Mouse (Mus musculus) spleen, embryonic (tissue): ENCODE results near the gene Fam111a.

Experiments
- CTCF ChIA-PET: fragments of 350-600 bp; sonication (Branson Sonifier 250); formaldehyde crosslinking; loops from one replicate; lab custom pipeline; 2022; lab: Charles Lee

Gene Fam111a

DNA sequence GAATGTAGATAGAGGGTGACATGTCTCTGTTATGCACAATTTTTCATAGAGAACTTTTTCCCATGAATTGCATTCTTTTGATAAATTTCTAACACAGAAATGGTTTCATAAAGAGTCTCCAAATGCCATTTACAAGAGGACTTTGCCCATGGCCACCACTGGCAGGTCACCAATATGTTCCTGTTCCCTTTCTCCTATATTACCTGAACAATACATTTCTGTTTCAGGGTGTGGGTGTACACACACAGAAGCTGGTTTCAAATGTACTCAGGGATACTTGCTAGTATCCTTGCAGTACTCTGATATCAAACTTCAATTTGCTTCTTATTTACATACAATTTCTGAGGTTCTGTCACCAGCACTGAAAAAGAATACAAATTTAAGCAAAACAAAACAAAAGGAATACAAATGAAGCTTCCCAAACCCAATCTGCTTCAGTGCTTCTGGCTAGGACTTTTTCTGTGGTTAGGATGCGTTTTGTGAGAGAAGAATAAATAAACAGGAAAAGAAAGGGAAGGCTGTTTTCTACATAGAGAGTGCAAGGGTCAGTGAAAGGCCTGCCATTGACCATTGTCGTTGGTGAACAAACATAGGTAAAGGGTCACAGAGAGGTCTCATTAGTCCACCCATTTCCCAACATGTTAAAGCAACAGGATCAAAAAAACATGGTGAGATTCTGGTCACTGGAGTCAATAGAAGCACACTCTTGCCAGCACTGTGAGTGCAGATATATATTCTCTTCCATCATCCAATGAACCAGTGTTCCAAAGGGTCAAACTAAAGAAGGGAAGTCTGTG lies 55.3 kb downstream of the Fam111a start:
- CTCF ChIA-PET, result no interaction called here

DNA sequence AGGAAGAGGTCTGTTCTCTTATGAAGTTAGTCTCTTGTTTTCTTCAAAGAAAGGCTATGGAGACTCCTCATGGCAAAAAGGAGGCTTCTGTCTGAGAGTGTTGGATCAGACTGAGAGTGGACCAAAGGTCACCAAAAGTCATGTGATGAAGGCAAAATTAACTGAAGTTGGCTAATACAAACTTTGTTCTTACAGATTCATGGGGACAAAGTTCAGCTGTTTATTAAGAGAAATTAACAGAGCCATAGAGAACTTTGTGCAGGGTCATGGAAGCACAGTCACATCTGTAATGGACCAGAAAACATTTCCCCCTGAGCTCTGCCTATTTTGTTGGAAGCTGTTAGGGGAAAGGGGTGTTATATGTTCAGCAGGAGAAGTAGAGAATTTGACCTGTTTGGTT lies 62.8 kb downstream of the Fam111a start:
- CTCF ChIA-PET, result no interaction called here

DNA sequence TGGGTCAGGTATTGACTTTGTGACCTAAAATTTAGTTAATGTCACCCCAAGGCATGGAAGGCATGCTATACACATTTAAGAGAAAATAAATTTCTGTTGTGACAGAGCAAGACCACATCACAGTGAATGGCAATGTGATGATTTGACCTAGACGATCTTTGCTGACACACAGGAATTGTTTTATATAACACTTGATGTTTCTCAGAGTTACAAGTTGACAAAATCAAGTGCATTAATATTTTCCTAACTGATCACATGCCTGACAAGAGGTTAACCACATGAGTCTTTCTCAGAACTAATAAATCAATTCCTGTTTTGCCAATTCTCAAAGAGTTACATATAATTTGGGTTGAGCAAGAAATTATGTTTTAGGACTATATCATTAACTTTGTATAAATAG lies 68.1 kb downstream of the Fam111a start:
- CTCF ChIA-PET, result no interaction called here

DNA sequence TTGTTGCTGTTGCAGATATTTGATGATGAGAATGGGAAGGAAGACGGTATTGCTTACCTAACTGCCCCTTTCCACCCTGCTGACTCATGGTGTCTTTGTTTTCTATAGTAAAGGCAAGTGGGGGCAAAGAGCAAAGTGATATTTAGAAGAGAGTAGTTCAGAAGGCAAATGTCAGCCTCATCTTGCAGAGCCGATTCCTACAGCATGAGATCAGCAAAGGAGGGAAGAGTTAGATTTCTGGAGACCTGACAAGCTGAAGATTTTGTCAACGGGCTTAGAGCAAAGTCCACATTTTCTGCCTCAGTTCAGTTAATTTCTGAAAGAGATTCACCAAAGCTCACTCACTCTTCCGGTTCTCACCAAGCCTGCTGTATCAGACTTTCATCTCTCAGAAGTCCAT lies 87.6 kb downstream of the Fam111a start, which contains the start of gene Glyat:
Glyat (plus strand) TSS at position 133 of the 400 bp plus-strand sequence.
- CTCF ChIA-PET, result no interaction called here

DNA sequence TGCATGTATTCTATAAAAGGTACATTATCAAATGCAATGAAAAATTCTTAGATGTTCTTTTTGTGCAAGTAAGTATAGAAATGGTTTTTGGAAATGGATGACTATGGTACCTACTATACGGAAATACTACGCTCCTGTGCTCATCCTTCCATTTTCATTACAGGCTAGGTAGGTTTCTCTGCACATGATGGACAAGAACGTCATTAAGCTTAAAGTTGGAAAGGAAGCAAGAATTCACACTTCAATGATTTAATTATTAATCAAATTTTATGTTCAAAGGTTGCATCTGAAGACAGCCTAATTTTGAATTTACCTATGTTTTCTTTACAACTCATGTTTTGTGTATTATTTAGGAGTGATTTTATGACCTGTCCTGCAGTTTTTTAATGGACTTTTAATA lies 88.7 kb downstream of the Fam111a start:
- CTCF ChIA-PET, result no interaction called here

DNA sequence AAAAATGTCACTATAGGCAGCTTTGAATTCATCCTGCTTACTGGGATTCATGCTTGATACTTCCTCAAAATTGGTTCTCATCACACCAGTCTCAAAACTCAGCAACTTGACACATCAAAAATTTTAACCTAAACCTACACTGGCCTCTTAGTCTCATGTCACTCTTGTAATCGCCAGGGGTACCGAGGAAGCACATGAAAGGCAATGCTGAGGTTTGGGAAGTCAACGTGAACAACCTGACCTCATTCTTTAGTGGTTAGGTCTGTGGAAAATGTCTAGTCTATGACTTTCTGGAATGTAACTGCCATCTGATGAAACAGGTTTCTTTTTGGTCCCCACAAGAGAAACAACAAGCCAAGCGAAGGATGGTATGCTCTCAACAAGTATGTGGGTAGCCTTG lies 89.4 kb downstream of the Fam111a start:
- CTCF ChIA-PET, result no interaction called here

DNA sequence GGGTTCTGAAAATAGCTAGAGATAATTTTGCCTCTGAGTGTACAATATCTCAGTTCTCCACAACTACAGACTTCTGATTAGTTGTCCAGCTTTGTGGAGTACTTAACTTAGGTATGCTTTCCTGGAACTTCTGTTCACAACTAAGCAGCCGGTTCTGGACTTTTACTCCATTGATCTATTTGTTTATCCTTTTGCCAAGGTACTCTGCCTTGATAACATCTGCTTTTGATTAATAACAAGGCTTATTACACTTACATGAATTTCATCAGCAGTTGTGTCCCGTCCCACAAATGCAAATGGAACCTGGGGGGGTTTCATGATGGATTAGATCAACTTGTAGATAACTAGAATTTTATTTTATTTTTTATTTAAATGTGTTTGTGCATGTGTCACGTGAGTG lies 91.3 kb downstream of the Fam111a start:
- CTCF ChIA-PET, result no interaction called here

DNA sequence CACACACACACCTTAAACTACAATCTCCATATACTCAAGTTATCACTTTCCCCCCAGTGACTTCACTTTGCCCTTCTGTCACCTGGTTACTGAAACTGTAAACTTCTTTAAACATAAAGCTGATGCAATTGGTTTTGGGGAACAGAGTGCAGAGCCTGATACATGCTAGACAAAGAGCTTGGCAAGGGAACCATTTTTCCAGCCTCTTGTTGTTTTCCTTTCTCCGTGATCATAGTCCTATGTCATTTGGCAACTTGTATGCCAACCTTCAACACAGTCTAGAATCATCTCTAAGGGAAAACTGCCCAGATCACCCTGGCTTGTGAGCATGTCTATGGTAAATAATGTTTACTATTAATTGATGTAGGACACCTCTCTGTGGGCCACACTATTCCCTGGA lies 92.5 kb downstream of the Fam111a start:
- CTCF ChIA-PET, result no interaction called here
